Mouse (Mus musculus): ENCODE measurements around the gene Ric3. TPM values are rescaled to one million over a fixed set of nuclear protein-coding genes. Genes with fewer than 3 reads are reported as not detected.

The Ric3 gene
- polyA plus RNA-seq, 1 experiment from 2014 or later, result 0.33 TPM

GRCm38 (mm10) chr7:109072326-109072725 is 10.8 kb downstream of the Ric3 start:
- no peak overlapping the region for H3K27ac ChIP-seq (ENCODE audit: low read depth)
- no peak for DNase-seq
- TF ChIP-seq CTCF (IDR thresholded peaks at IDR 0.05; ENCODE audit: low read depth) (no peak), EP300 (IDR thresholded peaks at IDR 0.05; ENCODE audit: low read depth) (no peak)
- no peak overlapping the region for H3K4me3 ChIP-seq (ENCODE audit: low read depth, low read length)
- H3K4me2 ChIP-seq (ENCODE audit: low read depth, low read length), result no peak overlapping the region
- H3K9ac ChIP-seq (replicated peaks), result no peak overlapping the region
- ATAC-seq, result no peak
- no peaks in the 10 kb centered on the region for H3K27me3 ChIP-seq (ENCODE audit: insufficient read depth, low read length)
- no peaks in the 10 kb centered on the region for H3K36me3 ChIP-seq (replicated peaks; ENCODE audit: insufficient read depth, low read length)
- no peaks in the 10 kb centered on the region for H3K9me3 ChIP-seq (ENCODE audit: low read length)
- WGBS (ENCODE audit: insufficient replicate concordance), result 61% methylated on average over 5 of the region's 5 CpGs
- H3K4me1 ChIP-seq (ENCODE audit: insufficient read depth), result no peaks in the 10 kb centered on the region

- DNase-seq (no peak), ATAC-seq (no peak)
- Histone ChIP-seq H3K4me1 (ENCODE audit: insufficient read depth) (no peaks in the 10 kb centered on the region), H3K27ac (ENCODE audit: low read depth) (no peak overlapping the region), H3K36me3 (replicated peaks; ENCODE audit: insufficient read depth, low read length) (no peaks in the 10 kb centered on the region), H3K4me3 (ENCODE audit: low read depth, low read length) (no peak overlapping the region), H3K9me3 (ENCODE audit: low read length) (no peaks in the 10 kb centered on the region), H3K9ac (replicated peaks) (no peak overlapping the region), H3K27me3 (ENCODE audit: insufficient read depth, low read length) (no peaks in the 10 kb centered on the region), H3K4me2 (ENCODE audit: low read depth, low read length) (no peak overlapping the region)
- WGBS (ENCODE audit: insufficient replicate concordance), result 77% methylated on average over 4 of the region's 4 CpGs
- TF ChIP-seq CTCF (IDR thresholded peaks at IDR 0.05; ENCODE audit: low read depth) (no peak), EP300 (IDR thresholded peaks at IDR 0.05; ENCODE audit: low read depth) (no peak)
Observed at GRCm38 (mm10) chr7:109069641-109070040, 13.5 kb downstream of the Ric3 start.

- H3K4me2 ChIP-seq (ENCODE audit: low read depth, low read length), result no peak overlapping the region
- no peaks in the 10 kb centered on the region for H3K4me1 ChIP-seq (ENCODE audit: insufficient read depth)
- H3K9me3 ChIP-seq (ENCODE audit: low read length), result no peaks in the 10 kb centered on the region
- no peaks in the 10 kb centered on the region for H3K36me3 ChIP-seq (replicated peaks; ENCODE audit: insufficient read depth, low read length)
- no peak for ATAC-seq
- no peak for DNase-seq
- no peak overlapping the region for H3K9ac ChIP-seq (replicated peaks)
- H3K27ac ChIP-seq (ENCODE audit: low read depth), result no peak overlapping the region
- 78% methylated on average over 4 of the region's 4 CpGs for WGBS (ENCODE audit: insufficient replicate concordance)
- TF ChIP-seq CTCF (IDR thresholded peaks at IDR 0.05; ENCODE audit: low read depth), result no peak
- TF ChIP-seq EP300 (IDR thresholded peaks at IDR 0.05; ENCODE audit: low read depth), result no peak
- no peak overlapping the region for H3K4me3 ChIP-seq (ENCODE audit: low read depth, low read length)
- H3K27me3 ChIP-seq (ENCODE audit: insufficient read depth, low read length), result no peaks in the 10 kb centered on the region
Observed at GRCm38 (mm10) chr7:109059536-109059935, 23.6 kb downstream of the Ric3 start.

- Histone ChIP-seq H3K4me3 (ENCODE audit: low read depth, low read length) (no peak overlapping the region), H3K27me3 (ENCODE audit: insufficient read depth, low read length) (no peaks in the 10 kb centered on the region), H3K9me3 (ENCODE audit: low read length) (no peaks in the 10 kb centered on the region), H3K4me1 (ENCODE audit: insufficient read depth) (no peaks in the 10 kb centered on the region), H3K4me2 (ENCODE audit: low read depth, low read length) (no peak overlapping the region), H3K36me3 (replicated peaks; ENCODE audit: insufficient read depth, low read length) (no peaks in the 10 kb centered on the region), H3K27ac (ENCODE audit: low read depth) (no peak overlapping the region), H3K9ac (replicated peaks) (no peak overlapping the region)
- ATAC-seq, result no peak
- TF ChIP-seq CTCF (IDR thresholded peaks at IDR 0.05; ENCODE audit: low read depth) (no peak), EP300 (IDR thresholded peaks at IDR 0.05; ENCODE audit: low read depth) (no peak)
- 76% methylated on average over 1 of the region's 1 CpGs for WGBS (ENCODE audit: insufficient replicate concordance)
- no peak for DNase-seq
Observed at GRCm38 (mm10) chr7:109050831-109051230, 32.3 kb downstream of the Ric3 start.

- WGBS (ENCODE audit: insufficient replicate concordance), result 84% methylated on average over 2 of the region's 2 CpGs
- TF ChIP-seq EP300 (IDR thresholded peaks at IDR 0.05; ENCODE audit: low read depth) (no peak), CTCF (IDR thresholded peaks at IDR 0.05; ENCODE audit: low read depth) (no peak)
- H3K4me2 ChIP-seq (ENCODE audit: low read depth, low read length), result no peak overlapping the region
- H3K9ac ChIP-seq (replicated peaks), result no peak overlapping the region
- H3K4me1 ChIP-seq (ENCODE audit: insufficient read depth), result no peaks in the 10 kb centered on the region
- ATAC-seq (no peak), DNase-seq (no peak)
- H3K4me3 ChIP-seq (ENCODE audit: low read depth, low read length), result no peak overlapping the region
- H3K27ac ChIP-seq (ENCODE audit: low read depth), result no peak overlapping the region
- H3K9me3 ChIP-seq (ENCODE audit: low read length), result no peaks in the 10 kb centered on the region
- H3K27me3 ChIP-seq (ENCODE audit: insufficient read depth, low read length), result no peaks in the 10 kb centered on the region
- H3K36me3 ChIP-seq (replicated peaks; ENCODE audit: insufficient read depth, low read length), result no peaks in the 10 kb centered on the region
Observed at GRCm38 (mm10) chr7:109045876-109046275, 37.3 kb downstream of the Ric3 start.

GRCm38 (mm10) chr7:109039445-109039844 is 43.7 kb downstream of the Ric3 start:
- H3K27ac ChIP-seq (ENCODE audit: low read depth), result no peak overlapping the region
- TF ChIP-seq EP300 (IDR thresholded peaks at IDR 0.05; ENCODE audit: low read depth) (no peak), CTCF (IDR thresholded peaks at IDR 0.05; ENCODE audit: low read depth) (no peak)
- no peak for DNase-seq

GRCm38 (mm10) chr7:109038987-109039386 is 44.1 kb downstream of the Ric3 start:
- Histone ChIP-seq H3K27me3 (ENCODE audit: insufficient read depth, low read length) (no peaks in the 10 kb centered on the region), H3K4me2 (ENCODE audit: low read depth, low read length) (no peak overlapping the region), H3K36me3 (replicated peaks; ENCODE audit: insufficient read depth, low read length) (no peaks in the 10 kb centered on the region), H3K4me3 (ENCODE audit: low read depth, low read length) (no peak overlapping the region), H3K9me3 (ENCODE audit: low read length) (no peaks in the 10 kb centered on the region), H3K27ac (ENCODE audit: low read depth) (no peak overlapping the region), H3K4me1 (ENCODE audit: insufficient read depth) (no peaks in the 10 kb centered on the region), H3K9ac (replicated peaks) (no peak overlapping the region)
- no peak for TF ChIP-seq EP300 (IDR thresholded peaks at IDR 0.05; ENCODE audit: low read depth)
- TF ChIP-seq CTCF (IDR thresholded peaks at IDR 0.05; ENCODE audit: low read depth), result no peak
- WGBS (ENCODE audit: insufficient replicate concordance), result 59% methylated on average over 1 of the region's 1 CpGs
- ATAC-seq (no peak), DNase-seq (no peak)

More at GRCm38 (mm10) chr7:109039445-109039844, 43.7 kb downstream of the Ric3 start:
- no peaks in the 10 kb centered on the region for H3K9me3 ChIP-seq (ENCODE audit: low read length)
- H3K4me2 ChIP-seq (ENCODE audit: low read depth, low read length), result no peak overlapping the region
- WGBS (ENCODE audit: insufficient replicate concordance), result 77% methylated on average over 5 of the region's 5 CpGs
- H3K27me3 ChIP-seq (ENCODE audit: insufficient read depth, low read length), result no peaks in the 10 kb centered on the region
- no peaks in the 10 kb centered on the region for H3K4me1 ChIP-seq (ENCODE audit: insufficient read depth)
- H3K4me3 ChIP-seq (ENCODE audit: low read depth, low read length), result no peak overlapping the region
- no peaks in the 10 kb centered on the region for H3K36me3 ChIP-seq (replicated peaks; ENCODE audit: insufficient read depth, low read length)
- ATAC-seq, result no peak
- H3K9ac ChIP-seq (replicated peaks), result no peak overlapping the region

All from liver, postnatal 0 days (tissue).